Mouse (Mus musculus) C2C12 (cell line): ENCODE measurements around the gene Gli2. TPM values are rescaled to one million over a fixed set of nuclear protein-coding genes. Genes with fewer than 3 reads are reported as not detected.

Experiments used
- H3K27me3 ChIP-seq: one replicate; pipeline ENCODE4 v1.6.1; 2011; ENCODE audit not compliant: control insufficient read depth, insufficient read depth, insufficient read length
- H3K36me3 ChIP-seq: one replicate; pipeline ENCODE4 v1.6.1; 2011; ENCODE audit not compliant: control insufficient read depth, insufficient read depth
- H3K4me3 ChIP-seq: one replicate; pipeline ENCODE4 v1.5.1; 2011; ENCODE audit warnings: mild to moderate bottlenecking, control low read depth; ENCODE audit not compliant: poor library complexity, insufficient read depth, severe bottlenecking
- H3K79me2 ChIP-seq: one replicate; pipeline ENCODE4 v1.6.1; 2011; ENCODE audit not compliant: control insufficient read depth, insufficient read depth
- H3K79me3 ChIP-seq: one replicate; pipeline ENCODE4 v1.6.1; 2011; ENCODE audit warnings: low read depth, control low read depth
- H3ac ChIP-seq: one replicate; pipeline ENCODE3; 2011; ENCODE audit warnings: low read depth; ENCODE audit not compliant: control insufficient read depth, insufficient read length
- CEBPB ChIP-seq: IDR thresholded peaks from one replicate; pipeline ENCODE4 v1.6.1; 2011; ENCODE audit warnings: low read depth, mild to moderate bottlenecking, control low read depth, moderate library complexity
- CTCF ChIP-seq: IDR thresholded peaks from one replicate; pipeline ENCODE4 v1.5.1; 2011; ENCODE audit not compliant: control insufficient read depth, insufficient read depth, insufficient read length
- FOSL1 ChIP-seq: IDR thresholded peaks from one replicate; pipeline ENCODE4 v1.8.0; 2011; ENCODE audit warnings: mild to moderate bottlenecking, low read length; ENCODE audit not compliant: poor library complexity, insufficient read depth, severe bottlenecking
- MAX ChIP-seq: IDR thresholded peaks from one replicate; pipeline ENCODE4 v1.6.1; 2011; ENCODE audit warnings: mild to moderate bottlenecking, control low read depth
- MYOD1 ChIP-seq: IDR thresholded peaks from one replicate; pipeline ENCODE4 v1.6.1; 2011; ENCODE audit warnings: low read depth; ENCODE audit not compliant: control insufficient read depth, insufficient read length
- MYOG ChIP-seq: IDR thresholded peaks from one replicate; pipeline ENCODE4 v1.6.1; 2011; ENCODE audit not compliant: control insufficient read depth, insufficient read length; ENCODE audit errors: extremely low read depth
- USF1 ChIP-seq: IDR thresholded peaks from one replicate; pipeline ENCODE4 v1.6.1; 2011; ENCODE audit warnings: low read depth, mild to moderate bottlenecking, control low read depth, moderate library complexity
- polyA plus RNA-seq: library from polyadenylated mRNA; unstranded; fragments of >200 nt; fragmentation: generic; extraction: Trizol; gene quantifications from one replicate; pipeline ENCODE4 v1.2.1, GENCODE M21; 2012; ENCODE audit warnings: missing spikeins

The Gli2 gene
- polyA plus RNA-seq, 1 experiment = 0.74 TPM

DNA sequence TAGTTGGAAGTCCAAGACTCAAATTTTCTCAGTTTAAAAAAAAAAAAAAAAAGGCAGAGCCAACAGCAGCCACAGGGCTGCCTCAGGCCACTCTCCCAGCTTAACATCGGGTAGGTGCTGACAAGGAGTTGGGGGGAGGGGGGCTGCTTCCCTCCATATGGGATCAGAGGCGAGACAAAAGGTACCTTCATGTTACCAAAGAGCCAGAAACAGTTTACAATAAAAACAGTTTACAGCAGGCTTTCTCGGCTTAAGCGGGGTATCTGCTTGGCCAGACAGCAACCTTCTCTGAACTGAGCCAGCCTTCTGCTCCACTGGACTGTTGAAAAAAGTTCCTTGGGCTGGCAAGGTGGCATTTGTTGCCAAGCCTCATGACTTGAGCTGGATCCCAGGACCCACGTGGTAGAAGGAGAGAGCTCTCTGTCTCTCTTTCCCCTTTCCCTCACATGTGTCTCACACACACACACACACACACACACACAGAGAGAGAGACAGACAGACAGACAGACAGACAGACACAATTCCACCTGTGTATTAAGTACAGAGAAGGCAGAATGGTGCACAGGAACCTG is 113.1 kb downstream of the Gli2 start:
- Histone ChIP-seq H3K4me3 (no peak overlapping the region), H3ac (no peak overlapping the region), H3K79me2 (no peaks in the 10 kb centered on the region), H3K36me3 (no peaks in the 10 kb centered on the region), H3K79me3 (no peaks in the 10 kb centered on the region), H3K27me3 (no peaks in the 10 kb centered on the region)
- TF ChIP-seq USF1 (no peak), FOSL1 (no peak), MYOD1 (no peak), CEBPB (no peak), MAX (no peak), CTCF (no peak), MYOG (no peak)

DNA sequence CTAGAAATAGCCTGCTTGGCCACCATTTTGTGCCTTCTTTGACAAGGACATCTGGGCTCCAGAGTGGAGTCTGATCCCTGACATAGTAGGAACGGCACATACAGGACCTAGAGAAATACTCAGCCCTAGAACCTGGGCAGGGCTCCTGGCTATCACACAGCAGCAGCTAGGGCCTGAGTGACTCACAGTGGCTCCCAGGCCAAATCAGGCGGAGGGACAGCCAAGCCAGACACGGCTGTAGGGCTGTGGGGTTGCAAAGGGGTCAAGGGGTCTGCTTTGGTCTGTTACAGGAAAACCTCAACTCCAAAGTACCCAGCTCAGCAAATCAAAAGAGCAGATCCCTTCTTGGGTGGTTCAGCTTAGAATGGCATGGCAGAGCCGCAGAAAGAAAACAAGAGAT is 115.2 kb downstream of the Gli2 start:
- no peaks in the 10 kb centered on the region for H3K79me3 ChIP-seq
- H3K79me2 ChIP-seq = no peaks in the 10 kb centered on the region
- no peaks in the 10 kb centered on the region for H3K36me3 ChIP-seq
- no peak overlapping the region for H3K4me3 ChIP-seq
- H3ac ChIP-seq = no peak overlapping the region
- no peaks in the 10 kb centered on the region for H3K27me3 ChIP-seq
- TF ChIP-seq CEBPB (no peak), MYOD1 (no peak), USF1 (no peak), CTCF (no peak), MAX (no peak), FOSL1 (no peak), MYOG (no peak)

DNA sequence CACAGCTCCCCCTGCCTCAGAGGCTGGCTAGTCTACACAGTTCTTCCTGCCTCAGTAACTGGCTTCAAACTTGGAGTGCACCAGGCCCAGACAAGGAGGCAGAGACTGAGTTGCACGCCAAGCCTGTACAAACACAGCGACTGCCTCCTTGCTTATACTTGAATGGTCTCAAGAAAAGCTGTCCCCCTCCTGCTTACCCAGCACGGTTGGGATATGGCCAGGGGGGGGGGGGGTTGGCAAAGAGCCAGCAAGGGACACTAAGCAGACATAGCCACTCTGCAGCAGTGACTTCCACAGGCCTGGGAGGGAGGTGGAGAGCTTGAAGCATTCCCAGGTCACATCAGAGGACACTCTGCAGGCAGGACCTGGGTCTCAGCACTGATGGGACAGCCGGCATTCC is 117.3 kb downstream of the Gli2 start:
- TF ChIP-seq FOSL1 (no peak), CEBPB (no peak), USF1 (no peak), MAX (no peak), MYOD1 (no peak), CTCF (no peak), MYOG (no peak)
- H3ac ChIP-seq = no peak overlapping the region
- no peaks in the 10 kb centered on the region for H3K27me3 ChIP-seq
- H3K36me3 ChIP-seq = no peaks in the 10 kb centered on the region
- H3K79me3 ChIP-seq = no peaks in the 10 kb centered on the region
- H3K4me3 ChIP-seq = no peak overlapping the region
- H3K79me2 ChIP-seq = no peaks in the 10 kb centered on the region

DNA sequence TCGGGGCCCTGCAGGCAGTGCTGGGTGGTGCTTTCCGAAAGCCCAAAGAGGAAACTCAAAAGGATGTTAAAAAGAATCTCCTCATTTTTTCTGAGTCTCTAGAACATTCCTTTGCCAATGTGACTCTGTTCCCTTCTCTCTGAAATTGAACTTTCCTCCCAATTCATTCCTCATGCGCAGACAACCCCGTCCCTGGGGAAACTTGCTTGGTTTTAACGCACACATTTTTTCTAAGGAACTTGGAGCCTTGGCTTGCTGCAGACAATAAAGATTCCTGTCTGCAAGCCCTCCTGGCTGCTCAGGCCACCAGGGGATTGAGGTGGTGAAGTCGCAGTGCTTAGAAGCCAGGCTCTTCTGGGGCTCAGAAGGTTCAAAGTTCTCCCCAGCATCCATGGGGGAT is 117.9 kb downstream of the Gli2 start:
- H3K79me2 ChIP-seq = no peaks in the 10 kb centered on the region

DNA sequence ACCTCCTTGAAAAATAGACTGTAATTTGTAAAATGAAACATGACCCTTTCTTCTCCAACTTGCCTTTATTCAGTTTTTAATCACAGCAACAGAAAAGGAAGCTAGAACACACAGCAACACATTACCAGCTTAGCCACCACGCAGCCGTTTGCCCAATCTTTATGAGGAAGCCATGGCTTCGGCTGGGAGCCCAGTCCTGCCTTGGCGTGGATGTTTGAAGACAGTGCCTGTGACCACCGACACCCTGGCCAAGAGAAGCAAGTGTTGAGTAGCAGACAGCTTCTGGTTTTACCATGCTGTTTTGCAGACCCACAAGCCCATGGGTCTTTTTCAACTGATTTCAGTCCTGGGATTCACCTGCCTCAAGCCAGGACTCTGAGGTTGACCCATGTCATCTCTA is 121.3 kb downstream of the Gli2 start:
- TF ChIP-seq FOSL1 = no peak
- no peak for TF ChIP-seq USF1
- no peak for TF ChIP-seq CEBPB
- TF ChIP-seq MYOD1 = no peak
- no peak for TF ChIP-seq CTCF
- TF ChIP-seq MAX = no peak
- TF ChIP-seq MYOG = no peak

More for the DNA sequence above, 117.9 kb downstream of the Gli2 start:
- Histone ChIP-seq H3ac (no peak overlapping the region), H3K79me3 (no peaks in the 10 kb centered on the region), H3K36me3 (no peaks in the 10 kb centered on the region), H3K4me3 (no peak overlapping the region), H3K27me3 (no peaks in the 10 kb centered on the region)
- TF ChIP-seq CTCF (no peak), CEBPB (no peak), FOSL1 (no peak), MAX (no peak), USF1 (no peak), MYOD1 (no peak), MYOG (no peak)

More for the DNA sequence above, 121.3 kb downstream of the Gli2 start:
- Histone ChIP-seq H3K36me3 (no peaks in the 10 kb centered on the region), H3K79me2 (no peaks in the 10 kb centered on the region), H3ac (no peak overlapping the region), H3K79me3 (no peaks in the 10 kb centered on the region), H3K4me3 (no peak overlapping the region), H3K27me3 (no peaks in the 10 kb centered on the region)
